Mouse (Mus musculus) embryonic stem cell, embryonic (primary cell): ENCODE measurements around the gene Zfp69.

ENCODE experiments used
- CTCF ChIA-PET, 4 experiments: fragments of 300-600 bp in 2 of 4; fragments of 350-600 bp in 2 of 4; sonication (Branson Sonifier 250); formaldehyde crosslinking; loops; one replicate each; lab custom pipeline; 2022; ENCODE audit warnings: inconsistent platforms in 2 of 4; lab: Charles Lee
- POLR2A ChIA-PET, 4 experiments: fragments of 300-600 bp in 2 of 4; fragments of 350-600 bp in 2 of 4; sonication (Branson Sonifier 250); formaldehyde crosslinking; loops; one replicate each; lab custom pipeline; 2022; ENCODE audit warnings: antibody characterized with exemption in 4 of 4, inconsistent platforms in 1 of 4; lab: Charles Lee

Gene Zfp69

DNA sequence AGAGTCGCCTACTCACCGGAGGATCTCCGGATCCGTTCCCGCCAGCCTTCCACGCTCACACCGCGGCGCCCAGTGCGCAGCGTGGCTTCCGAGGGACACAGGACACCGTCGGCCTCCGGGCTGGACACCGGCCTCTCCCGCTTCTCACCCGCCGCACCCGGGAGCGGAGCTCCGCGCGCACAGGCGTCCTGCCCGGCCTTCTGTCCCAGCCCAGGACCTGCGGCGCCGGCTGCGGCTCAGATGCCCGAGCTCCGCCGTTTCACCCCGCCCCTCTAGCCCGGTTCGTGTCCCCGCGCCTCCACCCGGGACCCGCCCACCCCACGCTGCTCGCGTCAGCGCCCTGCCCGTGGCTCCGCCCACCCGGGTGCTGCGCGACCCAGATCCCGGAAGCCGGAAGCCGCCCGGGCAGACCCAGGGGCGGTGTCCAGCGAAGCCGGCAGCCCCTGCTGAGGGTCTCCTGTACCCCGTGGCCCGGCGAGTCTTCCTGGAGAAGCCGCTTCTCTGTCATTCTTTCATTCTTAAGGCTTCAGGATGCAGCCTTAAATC lies at the start of gene Zfp69:
Gene Zfp69 (minus strand): TSS at position 272 of the 546 bp plus-strand sequence.
- ChIA-PET CTCF (interaction anchor here in 3 of 4 experiments (0.6 to 1.7 kb wide), 6 partner anchors 21 to 101 kb away, joined by 3 to 7 read pairs (median 4); no protein-coding TSS in a partner anchor), POLR2A (interaction anchor here in 3 of 4 experiments (0.6 to 3.2 kb wide), 24 partner anchors 9 to 286 kb away, joined by 3 to 38 read pairs (median 4); partner anchors contain the start of genes Exo5 (in 3 of the 3), Kcnq4 (in 2 of the 3) and Smap2 (in 1 of the 3))

DNA sequence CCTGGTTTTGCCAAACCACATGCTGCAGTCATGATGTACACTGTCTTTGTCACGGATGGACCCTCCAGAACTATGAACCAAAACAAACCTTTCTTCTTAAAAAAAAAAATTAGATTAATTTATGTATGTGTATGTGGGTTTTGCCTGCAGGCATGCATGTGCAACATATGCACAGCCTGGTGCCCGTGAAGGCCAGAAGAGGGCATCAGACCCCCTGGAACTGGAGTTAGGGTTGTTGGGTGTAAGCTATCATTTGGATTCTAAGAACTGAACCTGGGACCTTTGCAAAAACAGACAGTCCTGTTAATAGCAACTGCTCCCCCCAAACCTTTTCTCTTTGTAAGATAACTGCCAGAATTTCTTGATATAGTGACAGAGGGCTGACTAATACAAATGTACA lies 49.5 kb upstream of the Zfp69 start:
- CTCF ChIA-PET, result interaction anchor here in 1 of 4 experiments (0.5 kb wide), 1 partner anchor 150 kb away, joined by 3 read pairs; no protein-coding TSS in a partner anchor

DNA sequence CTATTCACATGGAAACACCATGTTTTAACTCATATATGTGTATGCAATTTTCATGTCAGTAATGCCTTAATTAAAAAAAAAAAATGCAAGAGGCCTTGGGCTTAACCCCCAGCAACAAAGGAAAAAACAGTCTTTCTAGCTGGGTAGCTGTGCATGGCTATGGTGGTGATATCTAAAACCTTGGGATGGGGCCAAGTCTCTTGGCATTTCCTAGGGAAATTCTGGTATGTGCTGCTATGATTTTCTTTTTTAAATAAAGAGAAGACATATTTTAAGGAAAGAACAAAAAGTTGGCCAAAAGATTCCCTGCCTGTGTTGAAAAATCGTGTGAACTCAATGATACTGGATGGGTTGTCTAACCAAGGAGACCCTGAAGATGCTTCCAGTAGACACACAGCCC lies 44.4 kb upstream of the Zfp69 start:
- CTCF ChIA-PET, result no interaction called here
- POLR2A ChIA-PET, result interaction anchor here in 2 of 4 experiments (1.3 to 1.4 kb wide), 2 partner anchors 35 to 71 kb away, joined by 3 read pairs; partner anchors contain the start of gene Exo5 (in 1 of the 2)

More for the DNA sequence above, 49.5 kb upstream of the Zfp69 start:
- POLR2A ChIA-PET, result interaction anchor here in 1 of 4 experiments (1.2 to 1.9 kb wide), 2 partner anchors 13 to 16 kb away, joined by 3 to 6 read pairs; partner anchors contain the start of gene Smap2

DNA sequence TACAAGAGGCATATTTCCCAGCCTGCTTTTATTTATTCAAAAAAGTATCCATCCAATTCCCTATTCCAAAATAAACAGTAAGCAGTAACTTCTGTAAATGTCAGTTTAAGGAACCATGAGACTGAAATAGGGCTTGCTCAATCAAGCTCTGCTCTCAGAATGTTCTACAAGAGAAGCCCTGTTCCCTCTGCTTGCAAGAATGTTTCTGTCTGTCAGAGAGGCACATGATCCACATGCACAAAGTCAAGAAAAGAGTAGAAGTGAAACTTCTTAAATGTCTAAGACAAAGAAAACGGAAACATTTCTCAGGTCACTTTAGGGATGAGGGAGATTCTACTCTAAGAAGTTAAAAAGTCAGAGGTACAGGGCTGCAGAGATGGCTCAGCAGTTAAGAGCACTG lies 41.5 kb upstream of the Zfp69 start:
- ChIA-PET CTCF (interaction anchor here in 1 of 4 experiments (0.8 kb wide), 1 partner anchor 24 kb away, joined by 3 read pairs; the partner anchor contains the start of gene Smap2), POLR2A (interaction anchor here in 2 of 4 experiments (0.9 to 1.3 kb wide), 2 partner anchors 23 to 50 kb away, joined by 3 to 4 read pairs; no protein-coding TSS in a partner anchor)

DNA sequence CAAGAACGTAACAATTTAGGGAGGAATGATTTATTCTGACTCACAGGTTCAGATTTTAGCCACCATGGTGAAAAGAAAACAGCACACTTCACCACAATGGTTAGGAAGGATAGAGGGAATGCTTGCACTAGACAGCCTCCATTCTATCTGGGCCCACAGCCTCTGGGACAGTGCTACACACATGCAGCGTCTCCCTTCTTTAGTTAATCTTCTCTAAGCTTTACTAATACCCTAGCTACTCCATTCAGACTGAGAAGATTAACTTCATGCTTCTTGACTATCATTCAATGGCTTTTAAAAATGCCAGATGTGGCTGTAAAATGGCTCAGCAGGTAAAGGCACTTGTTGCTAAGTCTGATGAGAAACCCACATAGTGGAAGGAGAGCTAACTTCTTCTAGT lies 40.8 kb upstream of the Zfp69 start:
- POLR2A ChIA-PET, result interaction anchor here in 2 of 4 experiments (0.9 to 1.3 kb wide), 2 partner anchors 24 to 51 kb away, joined by 3 to 4 read pairs; no protein-coding TSS in a partner anchor
- CTCF ChIA-PET, result interaction anchor here in 2 of 4 experiments (0.6 to 1.5 kb wide), 2 partner anchors 16 to 36 kb away, joined by 4 read pairs; no protein-coding TSS in a partner anchor

DNA sequence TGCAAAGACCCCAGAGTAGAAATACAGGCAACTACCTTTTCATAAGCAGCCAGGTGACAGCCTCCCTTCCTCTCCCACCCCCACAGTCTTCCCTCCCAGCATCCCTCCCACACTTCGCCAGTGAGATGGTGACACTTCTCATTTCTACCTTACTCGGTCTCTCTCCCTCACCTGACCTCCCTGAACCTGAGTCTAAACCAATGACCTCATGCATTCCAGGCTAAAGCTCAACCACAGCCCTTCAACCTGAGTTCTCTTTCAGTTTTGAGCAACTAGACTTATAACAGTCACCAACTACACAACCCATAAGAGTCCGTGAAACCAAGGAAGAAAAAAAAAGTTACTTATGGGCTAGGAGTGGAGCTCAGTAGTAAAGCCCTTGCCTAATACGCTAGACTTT lies 35.8 kb upstream of the Zfp69 start:
- ChIA-PET CTCF (interaction anchor here in 3 of 4 experiments (0.6 to 1.6 kb wide), 10 partner anchors 10 to 380 kb away, joined by 3 to 7 read pairs (median 4); partner anchors contain the start of gene Smap2 (in 1 of the 3)), POLR2A (interaction anchor here in 2 of 4 experiments (1.2 to 1.9 kb wide), 2 partner anchors 29 to 63 kb away, joined by 3 to 5 read pairs; partner anchors contain the start of genes Exo5 (in 1 of the 2) and Smap2 (in 1 of the 2))

DNA sequence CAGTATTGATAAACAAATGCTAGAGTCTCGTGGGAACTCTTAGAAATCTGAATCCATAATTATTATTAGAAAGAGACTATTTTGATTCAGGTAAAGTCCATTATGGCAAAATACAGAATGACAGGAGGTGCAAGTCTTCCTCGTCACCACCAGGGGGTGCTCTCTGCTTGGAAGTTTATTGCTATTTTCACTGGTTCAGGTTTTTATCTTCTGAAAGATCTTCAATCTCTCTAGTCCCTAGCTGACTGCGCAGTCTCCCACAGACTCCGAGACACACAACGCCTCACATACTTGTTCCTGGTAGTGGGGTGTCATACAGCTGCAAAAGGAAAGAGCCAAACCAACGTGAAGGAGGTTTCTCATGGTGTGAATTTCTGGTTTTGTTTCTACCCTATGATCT lies 34.9 kb upstream of the Zfp69 start:
- ChIA-PET CTCF (interaction anchor here (0.6 to 1.6 kb wide), 12 partner anchors 9 to 304 kb away, joined by 3 to 7 read pairs (median 4); partner anchors contain the start of gene Smap2 (in 2 of the 4)), POLR2A (interaction anchor here in 2 of 4 experiments (0.6 to 1.9 kb wide), 4 partner anchors 30 to 69 kb away, joined by 3 to 5 read pairs (median 4); partner anchors contain the start of genes Exo5 (in 1 of the 2) and Smap2 (in 1 of the 2))

DNA sequence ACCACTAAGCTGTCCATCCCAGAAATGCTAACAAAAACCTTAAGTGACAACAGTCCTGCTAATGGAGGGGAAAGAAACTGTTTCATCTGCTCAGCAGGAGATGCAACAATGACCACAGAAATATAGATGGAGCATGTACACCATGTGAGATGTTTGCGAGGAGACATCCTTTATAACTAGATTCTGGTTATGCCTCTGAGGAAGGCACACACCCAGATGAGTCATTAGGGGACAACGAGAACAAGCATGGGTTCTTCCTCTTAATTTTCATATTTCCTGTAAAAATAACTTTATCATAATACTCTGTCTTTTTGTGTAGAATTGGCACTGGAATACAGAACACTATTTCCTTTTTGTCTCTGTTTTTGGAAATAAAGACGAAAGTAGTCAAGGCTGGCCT lies 26.7 kb upstream of the Zfp69 start:
- POLR2A ChIA-PET, result no interaction called here
- CTCF ChIA-PET, result interaction anchor here in 1 of 4 experiments (1.8 kb wide), 1 partner anchor 9 kb away, joined by 4 read pairs; no protein-coding TSS in a partner anchor

DNA sequence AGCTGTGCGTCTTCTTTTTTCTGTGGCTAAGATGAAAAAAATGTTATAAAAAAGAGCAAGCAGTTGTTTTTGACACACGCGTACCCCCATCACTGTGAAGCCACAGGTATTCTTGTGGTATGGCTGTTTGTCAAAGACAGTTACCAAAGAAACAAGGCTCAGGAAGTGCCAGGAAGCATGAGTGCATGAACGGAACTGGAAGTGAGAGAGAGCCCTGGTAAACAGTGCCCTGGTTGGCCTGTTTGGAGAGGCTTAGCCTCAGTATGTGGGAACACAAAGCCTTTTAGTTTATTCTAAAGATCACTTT lies 23.9 kb upstream of the Zfp69 start:
- ChIA-PET CTCF (interaction anchor here in 2 of 4 experiments (0.9 to 1.0 kb wide), 3 partner anchors 11 to 42 kb away, joined by 3 to 6 read pairs (median 4); partner anchors contain the start of gene Smap2 (in 1 of the 2)), POLR2A (no interaction called here)

DNA sequence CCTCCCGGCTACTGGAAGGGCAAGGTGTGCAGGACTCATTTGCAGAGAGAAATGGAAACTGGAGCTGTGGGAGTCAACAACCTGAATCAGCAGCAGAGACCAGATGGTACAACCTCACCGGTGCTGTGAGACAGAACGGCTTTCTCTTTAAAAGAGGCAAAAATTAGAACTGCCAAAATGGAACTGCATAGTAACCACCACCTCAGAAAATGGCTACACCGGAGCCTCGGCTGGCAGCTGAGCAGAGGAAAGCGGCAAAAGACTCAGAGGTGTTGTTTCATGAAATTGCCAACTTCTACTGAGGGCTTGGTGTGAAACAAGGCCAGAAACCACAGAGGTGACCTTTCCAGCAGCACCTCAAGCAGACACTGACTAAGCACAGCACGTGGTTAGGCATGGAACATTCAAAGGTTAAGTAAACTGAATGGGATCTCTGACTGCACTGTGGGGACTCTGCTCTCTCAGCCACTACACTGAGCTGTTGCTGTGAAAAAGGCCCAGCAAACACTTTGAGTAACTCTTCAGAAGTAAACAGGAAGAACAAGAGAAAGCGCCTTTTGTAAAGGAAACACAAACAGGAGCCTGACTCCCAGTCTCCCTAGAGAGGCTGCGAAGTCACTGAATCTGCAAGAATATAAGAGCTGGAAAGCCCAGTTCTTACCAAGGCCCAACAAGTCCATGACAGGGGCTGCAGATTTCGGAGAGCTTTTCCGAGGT lies 23.4 kb upstream of the Zfp69 start:
- POLR2A ChIA-PET, result interaction anchor here in 1 of 4 experiments (1.9 kb wide), 1 partner anchor 50 kb away, joined by 5 read pairs; the partner anchor contains the start of gene Exo5
- CTCF ChIA-PET, result interaction anchor here in 2 of 4 experiments (0.9 to 1.4 kb wide), 4 partner anchors 12 to 42 kb away, joined by 3 to 6 read pairs (median 4); partner anchors contain the start of gene Smap2 (in 1 of the 2)

DNA sequence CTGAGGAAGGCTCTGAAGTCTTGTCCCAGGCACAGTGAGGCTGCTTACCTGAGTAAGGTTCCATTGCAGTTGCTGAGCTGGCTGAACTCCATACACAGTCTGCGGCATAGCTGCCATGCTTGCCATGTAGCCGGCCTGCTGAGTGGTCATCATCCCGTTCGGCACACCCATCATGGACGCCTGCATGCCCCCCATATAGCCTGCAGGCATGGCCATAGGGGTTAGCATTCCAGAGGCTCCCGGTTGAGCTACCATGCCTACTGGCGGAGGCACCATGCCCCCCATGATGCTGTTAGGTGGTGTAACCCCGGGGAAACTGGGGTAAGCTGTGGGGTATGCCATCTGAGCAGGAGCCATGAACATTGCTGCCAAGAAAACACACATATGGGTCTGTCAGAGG lies 20.3 kb upstream of the Zfp69 start:
- CTCF ChIA-PET, result interaction anchor here in 2 of 4 experiments (0.5 to 0.7 kb wide), 2 partner anchors 82 to 142 kb away, joined by 3 read pairs; no protein-coding TSS in a partner anchor

DNA sequence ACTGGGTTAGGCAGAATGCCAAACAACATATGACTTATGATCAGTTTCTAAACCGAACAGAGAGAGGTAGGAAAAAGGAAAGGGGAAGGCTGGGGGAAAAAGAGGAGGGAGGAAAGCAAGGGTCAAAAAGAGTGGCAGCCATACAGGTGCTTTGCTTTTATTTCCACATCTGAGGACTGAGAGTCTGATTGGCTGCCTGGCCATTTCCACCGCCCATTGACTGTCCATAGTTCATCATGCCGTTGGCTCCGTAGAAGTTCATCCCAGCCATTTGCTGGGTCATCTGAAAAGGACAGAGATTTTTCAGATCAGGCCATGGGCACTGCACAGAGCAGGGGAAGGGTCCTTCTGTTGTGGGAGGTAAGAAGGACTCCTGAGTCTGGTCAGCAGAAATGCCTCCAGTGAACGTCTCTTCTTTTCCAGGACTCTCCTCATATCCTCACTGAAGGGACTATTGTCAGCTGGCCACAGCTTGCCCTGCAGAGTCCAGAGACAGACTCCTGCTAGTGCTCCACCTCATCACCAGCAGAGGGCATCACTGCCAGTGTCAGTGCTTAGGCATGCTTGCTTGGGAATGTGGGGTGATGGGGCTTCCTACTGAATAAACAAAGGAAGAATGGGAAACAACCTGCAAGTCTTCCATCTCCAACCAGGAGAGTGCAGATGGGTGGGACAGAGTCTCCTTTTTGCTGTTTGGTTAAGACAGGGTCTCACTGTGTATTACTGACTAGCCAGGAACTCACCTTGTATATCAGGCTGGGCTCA lies 18.1 kb upstream of the Zfp69 start:
- CTCF ChIA-PET, result interaction anchor here in 3 of 4 experiments (0.6 to 1.0 kb wide), 7 partner anchors 10 to 588 kb away, joined by 3 to 4 read pairs (median 3); partner anchors contain the start of gene Smap2 (in 1 of the 3)
- POLR2A ChIA-PET, result interaction anchor here in 2 of 4 experiments (0.6 to 1.6 kb wide), 3 partner anchors 8 to 45 kb away, joined by 3 to 6 read pairs (median 3); partner anchors contain the start of gene Exo5 (in 1 of the 2)

More for the DNA sequence above, 20.3 kb upstream of the Zfp69 start:
- POLR2A ChIA-PET, result interaction anchor here in 2 of 4 experiments (0.6 to 1.1 kb wide), 2 partner anchors 47 to 1528 kb away, joined by 3 to 6 read pairs; partner anchors contain the start of gene Exo5 (in 1 of the 2)

DNA sequence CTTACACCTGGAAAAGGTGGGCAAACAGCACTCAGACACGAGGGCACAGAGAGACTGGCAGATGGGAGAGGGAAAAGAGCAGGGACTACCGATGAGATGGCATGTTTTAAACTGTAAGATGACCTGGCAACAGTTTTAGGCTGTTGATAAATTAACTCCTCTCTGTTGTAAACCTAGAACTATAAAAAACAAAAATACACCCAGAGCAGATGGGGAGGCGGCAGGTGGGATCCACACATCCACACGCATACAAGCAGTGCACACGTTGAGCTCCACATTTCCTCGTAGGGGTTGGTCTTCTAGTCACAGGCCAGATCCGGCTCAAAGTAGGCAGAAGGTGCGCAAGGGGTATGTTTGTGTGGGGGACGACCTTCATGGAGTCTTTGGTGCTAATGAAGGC lies 17.0 kb upstream of the Zfp69 start:
- ChIA-PET CTCF (interaction anchor here in 1 of 4 experiments (0.6 kb wide), 1 partner anchor 20 kb away, joined by 3 read pairs; no protein-coding TSS in a partner anchor), POLR2A (interaction anchor here in 2 of 4 experiments (0.6 to 1.6 kb wide), 2 partner anchors 44 to 173 kb away, joined by 3 to 6 read pairs; partner anchors contain the start of gene Exo5 (in 1 of the 2))

DNA sequence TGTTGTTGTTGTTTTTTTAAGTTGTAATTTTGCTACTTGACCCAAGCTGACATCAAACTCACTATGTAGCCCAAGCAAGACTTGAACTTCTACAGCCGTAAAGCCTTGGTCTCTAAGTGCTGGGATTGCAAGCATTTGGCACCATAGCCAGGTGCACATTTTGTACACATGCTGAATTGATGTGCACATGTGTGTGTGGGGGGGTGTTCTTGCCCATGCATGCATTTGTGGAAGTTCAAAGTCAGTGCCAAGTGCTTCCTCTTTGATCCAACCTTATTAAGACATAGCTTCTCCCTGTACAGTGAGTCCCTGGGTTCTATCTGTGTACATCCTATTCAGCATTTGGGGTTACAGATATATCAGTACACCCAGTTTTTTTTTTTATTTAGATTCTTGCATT lies 4.1 kb upstream of the Zfp69 start:
- ChIA-PET CTCF (no interaction called here), POLR2A (interaction anchor here in 2 of 4 experiments (0.7 to 3.5 kb wide), 2 partner anchors 31 to 77 kb away, joined by 7 to 11 read pairs; partner anchors contain the start of gene Exo5 (in 1 of the 2))

DNA sequence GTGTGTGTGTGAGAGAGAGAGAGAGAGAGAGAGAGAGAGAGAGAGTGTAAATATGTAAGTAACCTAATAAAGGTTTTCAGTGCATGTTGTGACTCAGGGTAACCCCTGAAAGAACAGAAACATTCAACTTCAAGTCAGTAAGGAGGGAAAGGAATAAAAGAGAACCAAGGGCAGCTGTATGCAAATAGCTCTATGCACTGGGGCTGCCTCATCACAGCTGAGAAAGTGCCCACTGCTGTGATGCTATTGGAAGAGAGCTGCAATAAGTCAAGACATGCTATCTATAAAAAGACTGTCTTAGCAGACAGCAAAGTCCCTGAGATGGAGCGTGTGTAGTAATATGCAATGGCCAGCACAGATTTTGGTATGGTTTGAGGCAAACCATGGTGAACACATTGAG lies 2.2 kb upstream of the Zfp69 start:
- CTCF ChIA-PET, result interaction anchor here in 1 of 4 experiments (0.7 kb wide), 1 partner anchor 1959 kb away, joined by 4 read pairs; no protein-coding TSS in a partner anchor
- POLR2A ChIA-PET, result interaction anchor here in 2 of 4 experiments (0.6 to 3.5 kb wide), 2 partner anchors 29 to 85 kb away, joined by 3 to 11 read pairs; partner anchors contain the start of gene Exo5 (in 1 of the 2)

DNA sequence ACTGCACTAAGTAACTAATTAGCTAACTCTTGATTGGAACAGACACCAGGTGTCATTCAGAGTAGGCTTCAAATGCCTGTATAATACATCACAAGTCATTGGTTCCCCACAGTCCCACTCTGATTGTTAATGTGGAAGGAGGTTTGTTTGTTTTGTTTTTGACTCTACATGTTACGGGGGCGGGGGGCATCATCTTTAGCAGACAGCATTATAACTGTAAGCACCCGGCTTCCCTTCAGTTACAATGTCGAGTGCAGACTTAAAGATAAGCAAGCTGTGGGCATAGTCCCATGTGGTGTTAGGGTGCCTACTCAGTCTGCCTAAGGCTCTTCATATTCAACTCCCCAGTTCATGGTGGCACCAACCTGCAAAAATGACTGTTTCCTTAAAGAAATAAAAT lies 1.5 kb upstream of the Zfp69 start:
- ChIA-PET CTCF (interaction anchor here in 1 of 4 experiments (0.5 kb wide), 1 partner anchor 243 kb away, joined by 8 read pairs; no protein-coding TSS in a partner anchor), POLR2A (interaction anchor here in 2 of 4 experiments (0.6 to 3.5 kb wide), 3 partner anchors 13 to 63 kb away, joined by 3 to 11 read pairs (median 3); partner anchors contain the start of gene Exo5 (in 1 of the 2))
